Mouse (Mus musculus): ENCODE data around the gene Ccdc107. TPM values are rescaled to one million over a fixed set of nuclear protein-coding genes. Genes with fewer than 3 reads are reported as not detected.

The Ccdc107 gene
- polyA plus RNA-seq, 1 experiment, result 367 TPM

DNA sequence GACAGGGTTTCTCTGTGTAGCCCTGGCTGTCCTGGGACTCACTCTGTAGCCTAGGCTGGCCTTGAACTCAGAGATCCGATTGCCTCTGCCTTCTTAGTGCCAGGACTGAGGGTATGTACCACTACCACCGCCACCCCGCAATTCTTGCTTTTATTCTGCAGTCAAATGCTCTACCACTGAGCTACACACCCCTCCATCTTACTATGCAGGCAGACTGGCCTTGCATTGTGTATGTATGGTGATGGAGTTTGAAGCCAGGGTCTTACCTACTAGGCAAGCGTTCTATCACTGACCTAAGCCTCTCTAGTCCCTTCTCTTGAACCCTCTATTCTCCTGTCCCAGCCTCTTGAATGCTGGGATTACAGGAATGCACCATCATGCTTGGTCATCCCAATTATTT is 20.6 kb downstream of the Ccdc107 start:
- H3K4me1 ChIP-seq (replicated peaks; ENCODE audit: control insufficient read depth, insufficient read depth, low read length), result peaks cover 11% of the 10 kb centered on the region
- 96% methylated on average over 4 of the region's 4 CpGs for WGBS
- H3K27ac ChIP-seq (ENCODE audit: control insufficient read depth, insufficient read depth, low read length), result no peak overlapping the region
- TF ChIP-seq CTCF (IDR thresholded peaks at IDR 0.05; ENCODE audit: borderline replicate concordance, control insufficient read depth, extremely low read depth, insufficient read depth, low read length, poor library complexity) (no peak), POLR2A (IDR thresholded peaks at IDR 0.05; ENCODE audit: control insufficient read depth, extremely low read depth, insufficient read depth, low read length, poor library complexity) (no peak)
- H3K4me3 ChIP-seq (ENCODE audit: control insufficient read depth, insufficient read depth, low read length), result no peak overlapping the region
- DNase-seq, result no peak
- H3K36me3 ChIP-seq (ENCODE audit: control insufficient read depth, insufficient read depth, low read length), result no peaks in the 10 kb centered on the region
- H3K27me3 ChIP-seq (ENCODE audit: control insufficient read depth, insufficient read depth, low read length), result no peaks in the 10 kb centered on the region

DNA sequence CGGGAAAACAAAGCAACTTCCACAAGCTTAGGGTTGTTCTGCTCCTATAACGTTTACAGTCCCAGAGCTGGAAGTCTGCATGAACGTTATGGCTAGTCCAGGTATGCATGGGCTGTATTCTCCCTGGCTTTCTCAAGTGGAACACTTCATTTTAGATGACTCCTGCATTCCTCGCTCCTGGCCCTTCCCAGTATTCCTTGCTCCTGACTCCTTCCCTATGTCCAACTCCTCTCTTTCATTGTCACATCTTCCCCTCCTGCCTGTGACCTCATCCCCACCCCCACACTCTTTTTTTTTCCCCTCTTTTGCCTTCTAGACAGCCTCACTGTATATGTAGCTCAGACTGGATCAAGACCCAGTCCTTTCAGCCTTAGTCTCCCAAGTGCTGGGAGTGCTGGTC is 21.1 kb downstream of the Ccdc107 start:
- TF ChIP-seq CTCF (IDR thresholded peaks at IDR 0.05; ENCODE audit: borderline replicate concordance, control insufficient read depth, extremely low read depth, insufficient read depth, low read length, poor library complexity) (no peak), POLR2A (IDR thresholded peaks at IDR 0.05; ENCODE audit: control insufficient read depth, extremely low read depth, insufficient read depth, low read length, poor library complexity) (no peak)
- Histone ChIP-seq H3K36me3 (ENCODE audit: control insufficient read depth, insufficient read depth, low read length) (no peaks in the 10 kb centered on the region), H3K27me3 (ENCODE audit: control insufficient read depth, insufficient read depth, low read length) (no peaks in the 10 kb centered on the region), H3K27ac (ENCODE audit: control insufficient read depth, insufficient read depth, low read length) (no peak overlapping the region), H3K4me1 (replicated peaks; ENCODE audit: control insufficient read depth, insufficient read depth, low read length) (peaks cover 10% of the 10 kb centered on the region), H3K4me3 (ENCODE audit: control insufficient read depth, insufficient read depth, low read length) (no peak overlapping the region)
- WGBS, result 92% methylated on average over 4 of the region's 4 CpGs
- DNase-seq, result no peak

DNA sequence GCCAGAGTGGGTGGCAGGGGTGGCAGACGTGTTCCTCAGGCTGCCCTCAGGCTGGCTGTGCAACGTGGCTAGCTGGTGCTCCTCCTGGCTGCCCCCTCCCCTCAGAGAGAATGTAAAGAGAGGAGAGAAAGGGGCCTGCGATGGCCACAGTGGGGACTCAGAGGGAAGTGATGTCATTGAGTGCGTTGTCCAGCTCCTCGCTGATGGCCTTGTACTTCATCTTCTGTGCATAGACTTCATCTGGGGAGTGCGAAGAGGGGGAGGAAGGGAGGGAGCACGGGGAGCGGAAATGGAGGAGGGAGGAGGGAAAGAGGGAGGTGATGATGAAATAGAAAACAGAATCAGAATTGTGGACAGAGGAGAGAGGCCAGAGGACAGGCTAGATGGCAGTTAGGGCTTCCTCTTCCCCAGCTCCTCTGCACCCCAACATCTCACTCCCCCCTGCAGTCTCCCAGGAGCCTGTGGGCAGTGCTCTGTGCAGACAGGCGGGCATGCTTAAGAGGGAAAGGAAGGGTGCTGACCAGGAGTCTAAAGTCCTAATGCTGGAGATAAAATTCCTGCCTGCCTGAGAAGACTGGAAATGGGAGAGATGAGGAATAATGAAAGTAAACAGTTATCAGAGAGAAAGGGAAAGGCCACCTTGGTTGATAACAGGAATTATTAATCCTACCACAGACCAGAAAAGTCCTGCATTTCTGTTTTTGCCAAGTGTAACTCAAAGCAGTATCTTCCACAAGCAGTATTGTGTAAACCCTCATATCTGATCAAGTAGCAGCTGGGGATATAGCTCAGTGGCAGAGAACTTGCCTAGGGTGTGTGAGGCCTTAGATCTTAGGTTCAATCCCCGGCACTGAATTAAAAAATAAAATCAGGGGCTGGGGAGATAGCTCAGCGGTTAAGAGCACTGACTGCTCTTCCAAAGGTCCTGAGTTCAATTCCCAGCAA is 23.3 kb downstream of the Ccdc107 start:
- H3K4me1 ChIP-seq (replicated peaks; ENCODE audit: control insufficient read depth, insufficient read depth, low read length), result peaks cover 5% of the 10 kb centered on the region; the same call in 1 of the 2 replicates
- no peaks in the 10 kb centered on the region for H3K36me3 ChIP-seq (ENCODE audit: control insufficient read depth, insufficient read depth, low read length)
- DNase-seq, result no peak
- H3K27me3 ChIP-seq (ENCODE audit: control insufficient read depth, insufficient read depth, low read length), result no peaks in the 10 kb centered on the region; the same call in 1 of the 2 replicates
- no peak overlapping the region for H3K4me3 ChIP-seq (ENCODE audit: control insufficient read depth, insufficient read depth, low read length)
- 86% methylated on average over 11 of the region's 11 CpGs for whole genome bisulfite sequencing
- H3K27ac ChIP-seq (ENCODE audit: control insufficient read depth, insufficient read depth, low read length), result no peak overlapping the region
- TF ChIP-seq CTCF (IDR thresholded peaks at IDR 0.05; ENCODE audit: borderline replicate concordance, control insufficient read depth, extremely low read depth, insufficient read depth, low read length, poor library complexity), result no peak
- no peak for TF ChIP-seq POLR2A (IDR thresholded peaks at IDR 0.05; ENCODE audit: control insufficient read depth, extremely low read depth, insufficient read depth, low read length, poor library complexity)

DNA sequence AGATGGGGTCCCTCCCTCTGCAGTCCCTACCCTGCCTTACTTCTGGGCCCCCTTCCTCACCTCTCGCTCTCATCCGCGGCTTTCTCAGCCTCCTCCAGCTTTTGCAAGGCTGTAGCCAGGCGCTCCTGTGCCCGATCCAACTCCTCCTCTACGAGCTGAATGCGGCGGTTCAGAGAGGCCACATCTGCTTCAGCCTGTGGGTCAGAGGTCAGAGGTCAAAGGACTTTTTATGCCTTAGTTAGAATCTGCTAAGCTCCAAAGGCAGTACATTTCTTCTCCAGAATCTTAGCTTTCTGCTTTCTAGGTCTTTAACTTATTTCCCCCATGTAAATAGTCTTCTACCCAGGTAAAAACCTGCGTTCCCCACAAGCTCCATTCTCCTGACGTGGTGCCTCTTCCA is 26.9 kb downstream of the Ccdc107 start:
- Histone ChIP-seq H3K4me1 (replicated peaks; ENCODE audit: control insufficient read depth, insufficient read depth, low read length) (peaks cover 19% of the 10 kb centered on the region), H3K27me3 (ENCODE audit: control insufficient read depth, insufficient read depth, low read length) (peaks cover 14% of the 10 kb centered on the region), H3K36me3 (ENCODE audit: control insufficient read depth, insufficient read depth, low read length) (no peaks in the 10 kb centered on the region), H3K4me3 (ENCODE audit: control insufficient read depth, insufficient read depth, low read length) (no peak overlapping the region), H3K27ac (ENCODE audit: control insufficient read depth, insufficient read depth, low read length) (no peak overlapping the region)
- WGBS, result 85% methylated on average over 10 of the region's 10 CpGs
- no peak for DNase-seq
- TF ChIP-seq POLR2A (IDR thresholded peaks at IDR 0.05; ENCODE audit: control insufficient read depth, extremely low read depth, insufficient read depth, low read length, poor library complexity), result no peak
- TF ChIP-seq CTCF (IDR thresholded peaks at IDR 0.05; ENCODE audit: borderline replicate concordance, control insufficient read depth, extremely low read depth, insufficient read depth, low read length, poor library complexity), result no peak

DNA sequence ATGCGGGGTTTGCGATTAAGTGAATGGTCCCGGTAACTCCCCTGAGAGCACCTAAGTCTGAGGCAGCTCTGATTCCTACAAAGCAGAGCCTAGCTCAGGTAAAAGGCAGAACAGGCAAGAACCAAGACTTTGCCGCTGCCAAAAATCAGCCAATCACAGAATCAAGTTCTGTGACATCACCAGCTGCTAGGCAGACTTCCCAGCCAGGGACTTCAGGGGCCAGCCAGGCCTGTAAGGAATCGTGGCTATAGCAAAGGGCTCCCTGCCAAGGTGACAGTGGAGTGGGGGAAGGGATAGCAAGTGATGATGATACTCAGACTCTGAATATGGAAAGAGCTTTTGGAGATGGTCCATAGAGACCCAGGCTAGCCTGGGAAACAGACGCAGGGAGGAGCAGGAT is 27.3 kb downstream of the Ccdc107 start:
- TF ChIP-seq POLR2A (IDR thresholded peaks at IDR 0.05; ENCODE audit: control insufficient read depth, extremely low read depth, insufficient read depth, low read length, poor library complexity) (no peak), CTCF (IDR thresholded peaks at IDR 0.05; ENCODE audit: borderline replicate concordance, control insufficient read depth, extremely low read depth, insufficient read depth, low read length, poor library complexity) (no peak)
- Histone ChIP-seq H3K27me3 (ENCODE audit: control insufficient read depth, insufficient read depth, low read length) (peaks cover 16% of the 10 kb centered on the region), H3K36me3 (ENCODE audit: control insufficient read depth, insufficient read depth, low read length) (no peaks in the 10 kb centered on the region), H3K27ac (ENCODE audit: control insufficient read depth, insufficient read depth, low read length) (no peak overlapping the region), H3K4me3 (ENCODE audit: control insufficient read depth, insufficient read depth, low read length) (no peak overlapping the region), H3K4me1 (replicated peaks; ENCODE audit: control insufficient read depth, insufficient read depth, low read length) (peaks cover 19% of the 10 kb centered on the region)
- WGBS, result 34% methylated on average over 6 of the region's 6 CpGs
- DNase-seq, result peak; percentile 82

DNA sequence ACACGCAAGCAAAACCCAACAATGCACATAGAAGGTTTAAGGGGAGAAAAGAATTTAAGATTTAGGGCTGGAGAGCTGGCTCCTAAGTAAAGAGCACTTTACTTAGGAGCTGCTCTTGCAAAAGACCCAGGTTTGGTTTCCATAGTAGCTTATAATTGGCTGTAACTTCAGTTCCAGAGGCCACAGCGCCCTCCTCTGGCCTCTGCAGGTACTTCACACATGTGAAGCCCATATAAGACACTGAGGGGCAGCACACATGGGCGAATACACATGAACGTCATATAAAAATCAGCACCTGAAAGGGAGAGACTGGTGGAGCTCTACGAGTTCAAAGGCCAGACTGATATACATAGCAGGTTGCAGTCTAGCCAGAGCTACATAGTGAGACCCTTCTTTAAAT is 35.2 kb downstream of the Ccdc107 start:
- peak; percentile 25 for DNase-seq
- WGBS, result 83% methylated on average over 5 of the region's 5 CpGs
- Histone ChIP-seq H3K4me3 (ENCODE audit: control insufficient read depth, insufficient read depth, low read length) (no peak overlapping the region), H3K27me3 (ENCODE audit: control insufficient read depth, insufficient read depth, low read length) (peaks cover 21% of the 10 kb centered on the region), H3K27ac (ENCODE audit: control insufficient read depth, insufficient read depth, low read length) (no peak overlapping the region), H3K36me3 (ENCODE audit: control insufficient read depth, insufficient read depth, low read length) (peaks cover 21% of the 10 kb centered on the region), H3K4me1 (replicated peaks; ENCODE audit: control insufficient read depth, insufficient read depth, low read length) (peaks cover 13% of the 10 kb centered on the region)
- no peak for TF ChIP-seq POLR2A (IDR thresholded peaks at IDR 0.05; ENCODE audit: control insufficient read depth, extremely low read depth, insufficient read depth, low read length, poor library complexity)
- TF ChIP-seq CTCF (IDR thresholded peaks at IDR 0.05; ENCODE audit: borderline replicate concordance, control insufficient read depth, extremely low read depth, insufficient read depth, low read length, poor library complexity), result no peak
